Mouse (Mus musculus) right cerebral cortex, postnatal 4 days (tissue): ENCODE measurements around the gene Sufu.

Experiments used
- DNase-seq: peaks from one replicate; pipeline ENCODE4 v3.0.0-alpha.2; 2022

Sufu gene

DNA sequence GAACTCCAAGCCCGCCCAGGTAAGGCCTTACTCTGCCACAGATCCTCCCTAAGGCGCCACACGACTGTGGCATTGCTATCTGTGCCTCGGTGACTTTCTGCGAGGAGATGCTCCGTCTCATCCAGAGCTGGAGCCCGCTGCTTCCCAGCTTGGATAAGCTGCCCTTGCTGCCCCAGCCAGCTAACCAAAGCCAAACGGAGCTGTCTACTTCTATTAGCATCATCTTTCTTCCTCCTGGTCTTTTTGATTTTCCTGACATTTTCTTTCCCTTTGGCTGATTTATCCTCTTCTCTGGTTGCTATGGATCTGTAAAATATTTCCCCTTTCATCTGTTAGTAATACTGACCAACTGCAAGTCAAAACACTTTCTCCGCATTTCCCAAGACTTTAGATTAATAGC lies 37.9 kb downstream of the Sufu start:
- no peak for DNase-seq

DNA sequence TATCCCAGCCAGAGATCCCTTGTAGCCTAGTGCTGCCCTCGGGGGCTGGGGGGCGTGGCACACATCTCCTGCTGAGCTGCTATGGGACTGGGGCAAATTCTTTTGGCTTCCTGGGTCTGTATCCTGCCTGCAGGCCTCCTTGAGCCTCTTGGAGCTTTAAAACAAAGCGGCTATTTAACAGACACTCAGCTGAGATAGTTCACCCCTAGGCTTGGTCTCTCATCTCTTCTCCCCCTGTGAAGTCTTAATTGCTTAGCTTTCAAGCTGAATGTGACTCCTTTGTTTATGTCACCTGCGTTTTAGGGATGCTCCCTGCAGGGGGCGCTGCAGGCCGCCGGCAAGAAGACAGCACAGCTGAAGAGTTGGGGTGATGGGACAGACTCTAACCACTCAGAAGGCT lies 38.8 kb downstream of the Sufu start:
- DNase-seq = no peak

DNA sequence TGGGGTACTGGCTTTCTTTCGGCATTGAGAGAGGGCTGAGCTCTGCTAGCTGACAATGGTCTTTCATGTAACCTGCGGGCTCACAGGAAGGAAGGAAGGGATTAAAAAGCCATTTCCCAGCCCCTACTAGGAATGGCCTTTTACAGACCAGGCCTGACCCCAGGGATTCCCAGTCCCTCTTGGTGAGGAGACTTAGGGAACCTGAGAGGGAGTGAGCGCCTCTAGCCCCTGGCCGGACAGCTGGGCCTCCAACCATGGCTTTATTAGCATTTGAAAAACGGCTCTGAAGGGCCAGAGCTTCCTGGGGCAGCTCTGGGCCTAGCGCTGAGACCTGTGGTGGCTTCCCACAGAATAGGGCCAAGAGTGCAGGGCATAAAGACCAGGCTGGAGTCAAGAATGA lies 46.8 kb downstream of the Sufu start:
- DNase-seq = no peak

DNA sequence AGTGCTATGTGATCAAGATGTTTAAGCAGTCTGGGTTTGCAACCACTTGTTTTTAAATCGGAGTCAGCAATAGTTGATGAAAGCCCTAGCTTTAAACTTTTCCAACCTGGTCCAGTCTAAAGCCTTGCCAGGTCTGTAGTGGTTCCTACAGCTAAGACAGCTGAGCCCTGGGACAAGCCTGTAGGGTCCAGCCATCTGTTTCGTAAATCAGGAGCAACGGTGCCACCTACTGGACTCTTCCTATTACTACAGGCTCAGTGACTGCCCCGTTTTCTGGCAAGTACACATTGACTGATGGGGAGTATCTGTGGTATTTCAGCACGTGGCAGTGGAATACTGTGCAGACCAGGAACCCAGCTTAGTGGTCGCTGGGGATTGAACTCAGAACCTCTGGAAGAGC lies 47.5 kb downstream of the Sufu start:
- peak; percentile 71 for DNase-seq

DNA sequence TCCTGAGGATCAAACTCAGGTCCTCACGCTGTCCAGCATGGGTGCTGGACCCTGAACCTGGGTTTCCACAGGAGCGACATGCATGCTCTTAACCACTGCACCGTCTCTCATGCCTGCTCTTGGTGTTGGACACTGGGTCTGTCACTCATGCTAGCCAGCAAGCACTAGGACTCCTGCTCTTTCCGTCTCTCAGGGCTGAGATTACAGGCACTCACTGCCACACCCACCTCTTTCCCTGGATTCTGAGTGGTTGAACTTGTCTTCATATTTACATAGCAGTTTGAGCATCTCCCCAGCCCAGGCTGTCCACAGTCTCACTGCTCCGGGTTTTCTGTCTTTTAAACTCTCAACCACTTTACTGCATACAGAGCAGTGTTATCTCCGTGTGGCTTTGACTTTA lies 48.9 kb downstream of the Sufu start:
- DNase-seq = no peak

DNA sequence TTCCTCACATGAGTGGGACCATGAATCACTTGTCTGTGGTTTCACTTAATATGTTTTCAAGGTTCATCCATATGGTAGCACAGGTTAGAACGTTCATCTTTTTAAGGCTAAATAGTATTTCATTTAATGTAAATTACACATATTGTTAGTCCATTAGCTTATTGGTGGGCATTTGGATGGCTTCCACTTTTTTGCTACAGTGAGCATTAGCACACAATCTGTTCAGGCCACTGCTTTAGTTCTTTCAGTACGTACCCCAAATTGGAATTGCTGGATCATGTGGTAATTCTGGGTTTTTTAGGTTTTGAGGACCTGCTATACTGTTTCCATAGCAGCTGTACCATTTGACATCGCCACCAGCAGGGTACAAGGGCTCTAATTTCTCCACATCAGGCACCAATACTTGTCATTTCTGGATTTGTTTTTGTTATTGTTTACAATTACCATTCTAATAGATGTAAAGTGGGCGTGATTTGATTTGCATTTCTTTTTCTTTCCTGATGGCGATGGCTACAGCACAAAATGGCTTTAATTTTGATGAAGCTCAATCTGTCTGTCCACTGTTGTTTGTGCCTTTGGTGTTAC lies 49.8 kb downstream of the Sufu start:
- no peak for DNase-seq

DNA sequence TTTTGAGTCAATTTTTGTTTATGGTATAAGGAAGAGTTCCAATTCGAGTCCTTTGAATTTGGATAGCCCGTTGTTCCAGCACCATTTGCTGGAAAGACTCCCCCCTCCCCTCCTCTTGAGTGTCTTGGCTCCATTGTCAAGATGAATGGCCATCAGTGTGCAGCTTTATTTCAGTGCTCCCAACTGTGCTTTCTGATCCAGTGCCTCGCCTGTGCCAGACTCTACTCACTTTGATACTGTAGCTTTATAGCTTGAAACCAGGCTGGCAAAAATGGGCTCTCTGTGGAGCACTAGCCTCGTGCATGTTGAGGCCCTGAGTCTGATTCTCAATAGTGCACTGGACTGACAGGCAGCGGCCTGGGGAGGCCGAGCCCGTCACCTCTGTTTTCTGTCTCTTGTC lies 50.4 kb downstream of the Sufu start:
- no peak for DNase-seq

DNA sequence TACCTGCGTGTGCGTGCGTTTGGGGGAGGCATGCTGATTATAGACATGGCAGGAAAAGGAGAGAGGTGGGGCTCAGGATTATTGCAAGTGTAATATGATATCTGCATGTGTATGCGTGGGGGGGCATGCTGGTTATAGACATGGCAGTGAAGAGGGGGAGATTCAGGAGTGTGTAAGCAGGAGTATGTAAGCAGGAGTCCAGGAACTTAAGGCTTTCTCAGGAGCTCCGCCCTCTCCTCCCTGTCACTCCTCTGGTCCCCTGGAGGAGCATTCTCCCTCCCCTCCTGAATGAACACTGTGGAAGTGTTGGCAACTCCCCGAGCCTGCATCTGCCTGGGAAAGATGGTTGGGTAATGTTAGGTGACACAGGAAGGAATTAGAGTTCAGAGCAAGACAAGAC lies 51.2 kb downstream of the Sufu start:
- no peak for DNase-seq

DNA sequence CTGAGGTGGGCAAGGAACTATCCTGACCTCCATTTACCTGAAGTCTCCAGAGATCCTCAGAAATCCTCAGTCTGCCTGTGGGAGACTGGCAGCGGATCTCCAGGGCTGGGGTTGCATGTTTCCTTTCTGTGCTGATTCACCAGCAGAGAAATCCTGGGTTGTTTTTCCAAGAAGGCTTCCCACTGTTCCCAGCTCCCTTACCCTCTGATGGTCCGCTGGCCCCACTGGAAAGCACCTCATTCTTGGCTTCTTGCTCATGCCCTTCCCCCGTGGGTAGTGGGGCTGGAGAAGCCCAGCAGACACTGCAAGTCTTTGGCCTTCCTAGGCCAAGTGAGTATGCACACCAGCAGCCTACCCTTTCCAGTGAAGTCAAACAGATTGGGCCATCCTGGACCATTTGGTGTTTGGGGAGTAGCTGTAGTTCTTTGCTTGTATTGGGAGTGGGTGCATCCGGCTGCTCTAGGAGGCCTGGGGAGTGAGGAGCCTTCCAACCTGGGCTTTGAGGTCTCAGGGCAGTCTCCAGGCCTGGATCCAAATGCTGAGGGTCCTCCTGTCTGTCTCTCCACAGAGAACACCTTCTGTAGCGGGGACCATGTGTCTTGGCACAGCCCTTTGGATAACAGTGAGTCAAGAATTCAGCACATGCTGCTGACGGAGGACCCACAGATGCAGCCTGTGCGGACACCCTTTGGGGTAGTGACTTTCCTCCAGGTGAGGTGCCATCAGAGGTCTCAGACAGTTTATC lies 52.7 kb downstream of the Sufu start:
- DNase-seq = no peak

DNA sequence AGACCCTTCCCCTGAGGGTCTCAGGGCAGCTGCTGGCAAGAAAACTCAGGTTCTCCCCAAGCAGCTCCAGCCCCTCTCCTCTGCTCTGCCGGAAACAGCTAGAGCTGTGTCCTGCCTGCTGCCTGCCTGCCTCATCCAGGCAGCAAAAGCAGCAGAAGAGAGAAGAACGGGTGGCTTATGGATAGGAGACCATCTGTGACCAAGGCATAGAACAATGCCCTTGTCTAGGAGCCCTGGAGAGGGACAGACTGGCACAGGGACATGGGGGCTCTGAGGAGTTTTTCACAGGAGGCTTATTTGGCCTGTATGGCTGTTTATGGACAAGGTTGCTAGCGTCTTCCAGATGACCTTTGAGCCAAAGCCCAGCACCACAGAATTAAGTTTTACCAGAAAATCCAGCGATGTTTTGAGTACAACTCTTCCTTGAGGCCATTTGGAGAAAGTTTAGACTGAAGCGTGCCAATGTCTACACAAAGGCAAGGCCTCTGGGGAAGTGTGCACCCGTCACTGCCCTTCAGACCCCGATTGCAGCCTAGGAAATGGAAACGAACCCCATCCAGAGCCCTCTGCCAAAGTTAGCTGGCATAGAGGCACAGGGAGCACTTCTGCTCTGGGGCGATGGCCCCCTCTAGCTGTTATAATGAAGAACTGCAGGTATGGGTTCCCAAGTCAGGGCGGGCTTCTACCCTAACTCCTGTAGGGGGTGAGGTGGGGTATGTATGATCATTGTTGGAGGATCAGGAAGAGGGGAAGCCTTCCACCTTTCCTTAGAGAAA lies 55.5 kb downstream of the Sufu start:
- no peak for DNase-seq

DNA sequence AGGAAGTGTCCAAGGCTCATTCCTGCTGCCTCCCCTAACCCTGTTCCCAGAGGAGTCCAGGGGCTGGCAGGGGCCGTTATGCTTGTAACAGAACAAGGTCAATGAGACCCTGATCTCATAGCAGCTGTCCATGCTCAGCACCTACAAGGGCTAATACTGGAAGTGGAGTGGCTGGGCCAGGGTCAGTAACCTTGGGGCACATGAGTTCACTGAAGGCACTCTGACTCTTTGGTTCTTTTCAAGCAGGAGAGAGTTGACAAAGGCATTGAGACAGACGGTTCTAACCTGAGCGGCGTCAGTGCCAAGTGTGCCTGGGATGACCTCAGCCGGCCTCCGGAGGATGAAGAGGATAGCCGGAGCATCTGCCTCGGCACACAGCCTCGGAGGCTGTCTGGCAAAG lies 56.2 kb downstream of the Sufu start:
- DNase-seq = no peak

DNA sequence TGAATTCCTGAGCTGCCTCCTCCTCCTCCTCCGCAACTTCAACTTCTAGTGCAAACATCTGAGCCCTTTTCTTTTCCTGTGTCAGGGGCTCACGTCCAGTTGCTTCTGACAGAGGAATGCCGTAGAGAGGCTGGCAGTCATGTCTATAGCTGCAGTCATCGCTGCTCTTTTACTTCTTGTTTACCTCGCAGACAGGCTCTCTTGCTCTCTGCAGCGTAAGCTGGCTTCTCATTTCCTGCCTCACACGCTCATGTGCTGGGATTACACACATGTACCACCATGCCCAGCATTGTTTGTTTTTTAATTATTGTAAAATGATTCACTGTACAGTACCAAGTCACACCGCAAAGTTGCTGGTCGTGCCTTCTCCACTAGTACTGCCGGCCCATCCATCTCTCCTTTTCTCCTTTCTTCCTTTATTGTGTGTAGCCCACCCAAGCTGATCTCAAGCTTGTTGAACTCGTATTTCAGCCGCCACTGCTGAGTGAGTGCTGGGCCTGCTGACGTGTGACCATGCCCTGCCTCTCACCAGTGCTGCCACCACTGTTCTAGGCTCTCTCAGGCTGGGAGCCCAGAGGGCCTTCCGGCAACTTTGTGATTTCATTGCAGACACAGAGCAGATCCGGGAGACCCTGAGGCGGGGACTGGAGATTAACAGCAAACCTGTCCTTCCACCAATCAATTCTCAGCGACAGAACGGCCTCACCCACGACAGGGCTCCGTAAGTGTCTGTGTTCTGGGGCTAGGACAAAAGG lies 57.6 kb downstream of the Sufu start:
- DNase-seq = no peak

DNA sequence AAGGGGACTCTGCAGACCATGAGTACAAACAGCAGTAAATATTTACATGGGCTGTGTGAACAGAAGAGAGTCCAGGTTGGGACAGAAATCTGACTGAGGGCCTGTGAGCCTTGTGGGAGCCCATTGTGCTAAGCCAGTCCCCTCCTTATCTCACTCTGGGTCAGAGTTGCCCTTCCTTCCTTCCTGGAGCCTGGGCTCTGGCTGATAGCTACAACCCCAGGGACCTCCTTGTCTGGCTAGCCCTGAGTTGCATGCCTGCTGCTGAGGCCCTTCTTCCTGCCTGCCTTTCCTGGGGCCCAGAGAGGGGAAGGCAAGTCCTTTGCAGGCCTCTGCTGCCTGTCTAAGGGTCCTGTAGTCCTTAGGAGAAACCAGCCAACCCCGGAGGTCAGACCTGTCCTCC lies 58.3 kb downstream of the Sufu start:
- no peak for DNase-seq

DNA sequence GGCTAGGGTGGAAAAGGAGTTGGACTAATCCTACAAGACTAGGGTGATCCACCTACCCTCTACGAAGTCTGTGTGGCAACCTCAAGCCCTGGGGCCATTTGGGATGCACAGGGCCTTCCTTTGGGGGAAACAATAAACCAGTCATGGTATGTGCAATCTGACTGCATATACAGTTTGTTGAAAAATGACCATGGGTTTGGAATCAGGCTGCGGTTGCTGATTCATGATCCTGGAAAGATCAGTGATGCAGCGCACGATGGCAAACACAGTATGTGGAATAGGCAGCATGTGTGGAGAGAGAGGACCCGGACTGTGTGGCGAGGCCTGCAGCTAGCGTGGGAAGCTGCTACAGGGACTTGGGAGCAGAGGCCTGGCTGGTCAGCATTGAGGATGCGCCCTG lies 58.9 kb downstream of the Sufu start:
- DNase-seq = no peak

DNA sequence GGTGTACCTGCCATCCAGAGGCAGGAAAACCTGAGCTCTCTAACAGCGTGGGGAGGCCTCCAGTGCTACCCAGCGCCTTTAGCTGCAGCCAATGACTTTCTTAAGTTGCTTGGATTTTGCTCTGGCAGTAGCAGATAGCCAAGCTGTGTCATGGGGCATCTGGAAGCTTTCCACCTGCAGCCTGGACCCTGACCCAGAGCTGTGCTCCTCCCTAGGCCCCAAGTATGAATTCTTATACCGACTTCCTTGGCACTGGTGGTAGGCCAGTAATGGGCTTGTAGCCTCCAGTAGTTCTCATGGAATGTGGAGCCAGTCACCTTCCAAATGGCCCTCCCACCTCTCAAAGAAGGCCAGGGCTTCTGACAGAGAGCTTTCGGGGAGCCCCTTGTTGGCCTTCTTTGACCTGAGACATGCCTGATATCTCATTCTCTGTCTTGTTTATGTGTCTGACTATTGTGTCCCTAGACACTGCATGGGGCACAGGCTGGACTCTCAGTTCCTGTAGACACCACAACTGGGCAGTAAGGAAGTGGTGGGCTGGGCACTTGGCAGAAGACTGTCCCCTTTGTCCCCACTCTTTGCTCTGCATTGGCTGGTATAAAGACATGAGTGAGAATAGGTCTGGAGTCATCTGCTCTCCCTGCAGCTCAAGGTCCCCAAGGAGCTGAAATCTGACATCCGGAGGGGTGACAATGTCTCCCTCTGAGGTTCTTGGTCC lies 59.5 kb downstream of the Sufu start:
- no peak for DNase-seq

DNA sequence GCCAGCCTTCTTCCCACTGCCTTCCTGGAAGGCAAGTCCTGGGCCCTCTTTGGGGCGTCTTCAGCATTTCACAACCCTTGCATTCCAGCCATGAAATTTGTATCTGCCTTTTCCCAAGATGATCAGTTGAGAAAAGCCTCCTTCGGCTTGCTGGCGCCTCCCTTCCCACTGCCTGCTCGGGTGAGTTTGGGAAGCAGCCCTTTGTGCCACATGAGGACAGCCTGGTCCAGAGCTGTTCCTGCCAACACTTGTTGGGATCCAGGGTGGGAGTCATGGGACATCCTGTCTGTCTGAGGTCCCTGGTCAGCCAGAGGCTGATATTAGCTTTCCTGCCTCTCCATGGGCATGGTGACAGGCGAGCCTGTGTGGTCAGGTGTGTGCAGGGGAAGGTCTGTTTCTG lies 61.1 kb downstream of the Sufu start:
- no peak for DNase-seq

DNA sequence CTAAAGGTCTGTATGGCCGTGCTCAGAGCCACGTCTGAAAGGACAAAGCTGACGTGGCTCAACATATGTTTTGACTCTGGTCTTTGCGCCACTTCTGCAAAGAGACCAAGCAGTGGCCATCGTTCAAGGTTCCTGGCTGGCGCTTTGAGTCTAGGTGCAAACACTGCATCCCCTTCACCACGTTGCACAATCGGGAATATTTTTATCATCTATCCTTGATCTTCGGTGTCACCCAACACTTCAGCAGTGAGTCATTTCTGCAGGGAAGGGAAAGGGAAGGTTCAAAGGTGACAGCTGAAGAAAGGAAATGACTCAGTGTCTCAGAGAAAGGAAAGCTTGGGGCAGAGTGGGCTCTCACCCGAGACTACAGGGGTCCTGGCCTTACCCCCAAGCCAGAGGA lies 62.6 kb downstream of the Sufu start:
- DNase-seq = no peak

DNA sequence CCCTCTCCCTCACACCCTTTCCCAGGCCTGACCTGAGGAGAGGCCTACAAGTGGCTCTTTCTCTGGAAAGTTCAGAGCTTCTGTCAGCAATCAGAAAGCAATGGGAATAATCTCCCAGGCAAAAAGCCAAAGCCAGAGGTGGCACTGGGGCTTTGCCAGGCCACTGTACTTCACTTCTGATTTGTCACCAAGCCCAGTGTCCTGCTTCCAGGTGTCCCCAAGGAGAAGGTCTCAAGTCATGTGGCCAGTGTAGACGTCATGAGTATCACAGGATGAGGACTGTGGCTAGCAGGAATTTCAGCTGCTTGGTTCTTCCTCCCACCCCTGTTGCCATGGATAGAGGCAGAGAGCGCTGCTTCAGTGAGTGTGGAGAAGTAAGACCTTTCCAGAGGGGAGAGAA lies 63.2 kb downstream of the Sufu start:
- no peak for DNase-seq

DNA sequence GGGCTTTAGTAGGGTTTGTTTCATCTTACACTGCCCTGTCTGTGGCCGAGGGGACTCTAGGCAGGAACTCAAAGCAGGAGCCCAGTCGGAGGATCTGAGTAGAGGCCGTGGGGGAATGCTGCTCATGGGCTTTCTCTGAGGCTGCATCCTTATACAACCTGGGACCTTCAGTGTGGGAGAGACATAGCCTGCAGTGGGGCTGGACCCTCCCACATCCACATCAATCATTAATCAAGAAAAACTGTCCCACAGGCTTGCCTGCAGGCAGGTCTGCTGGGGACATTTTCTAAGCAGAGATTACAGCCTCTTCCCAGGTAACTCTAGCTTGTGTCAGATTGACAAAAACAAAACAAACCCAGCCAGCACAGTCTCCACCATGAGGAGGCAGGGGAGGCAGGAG lies 65.9 kb downstream of the Sufu start:
- no peak for DNase-seq

DNA sequence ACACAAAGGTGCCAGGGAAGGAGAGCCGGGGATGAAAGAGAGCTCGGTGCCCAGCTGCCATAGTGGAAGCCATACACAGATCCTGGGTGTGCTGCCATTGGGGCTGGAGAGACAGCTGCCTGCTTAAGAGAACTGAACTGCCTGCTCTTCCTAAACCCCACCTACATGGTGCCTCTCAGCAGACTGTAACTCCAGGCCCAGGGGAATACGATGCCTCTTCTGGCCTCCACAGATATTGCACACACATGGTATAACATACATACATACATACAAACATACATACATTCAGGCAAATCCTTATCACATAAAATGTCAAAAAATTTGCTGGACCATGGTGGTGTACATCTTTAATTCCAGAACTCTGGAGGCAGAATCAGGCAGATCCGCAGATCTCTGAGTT lies 66.8 kb downstream of the Sufu start:
- no peak for DNase-seq

DNA sequence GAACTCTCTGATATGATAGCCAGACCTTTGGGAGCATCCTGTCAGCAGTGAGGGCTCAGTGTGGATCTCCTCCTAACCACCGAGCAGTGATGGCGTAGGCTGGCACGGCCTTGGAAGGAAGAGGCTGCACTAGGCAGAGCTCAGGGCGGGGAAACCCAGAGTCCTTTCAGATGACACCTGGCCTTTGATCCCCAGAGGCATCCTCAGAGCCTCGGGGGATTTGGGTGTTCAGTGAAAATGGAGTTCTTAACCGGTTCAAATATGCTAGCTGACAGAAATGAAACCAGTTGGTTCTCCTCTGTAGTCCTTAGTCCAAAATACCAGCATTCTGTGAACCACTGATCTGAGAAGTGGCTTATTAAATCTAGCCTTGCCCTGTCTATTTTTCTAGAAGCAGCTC lies 69.5 kb downstream of the Sufu start:
- DNase-seq = no peak

DNA sequence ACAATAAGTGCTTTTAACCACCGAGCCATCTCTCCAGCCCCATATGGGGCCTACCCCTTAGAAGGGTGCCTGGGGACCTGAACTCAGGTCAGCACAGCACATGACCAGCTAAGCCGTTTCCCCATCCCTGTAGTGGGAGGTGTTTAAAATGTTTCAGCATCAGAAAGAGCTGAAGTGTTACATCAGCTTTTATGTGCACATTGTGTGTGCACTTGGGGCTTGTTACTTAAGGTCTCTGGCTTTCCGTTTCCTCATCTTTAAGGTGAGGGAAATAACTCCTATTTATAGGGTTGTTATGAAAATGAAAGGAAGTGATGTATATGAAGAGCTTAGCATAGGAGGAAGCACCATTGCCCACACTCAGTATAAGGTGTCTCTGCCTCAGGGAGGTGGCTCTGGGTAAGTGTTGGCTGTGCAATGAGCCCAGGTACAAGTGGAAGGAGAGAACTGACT lies 70.4 kb downstream of the Sufu start:
- DNase-seq = no peak
